Mouse (Mus musculus): ENCODE data around the gene Mrgbp. TPM values are rescaled to one million over a fixed set of nuclear protein-coding genes. Genes with fewer than 3 reads are reported as not detected.

Mrgbp gene
- 28.9 and 31.1 TPM in 2 replicates for polyA plus RNA-seq (2014; fragmentation: Nextera tagmentation; extraction: Ambion mirVana)

DNA sequence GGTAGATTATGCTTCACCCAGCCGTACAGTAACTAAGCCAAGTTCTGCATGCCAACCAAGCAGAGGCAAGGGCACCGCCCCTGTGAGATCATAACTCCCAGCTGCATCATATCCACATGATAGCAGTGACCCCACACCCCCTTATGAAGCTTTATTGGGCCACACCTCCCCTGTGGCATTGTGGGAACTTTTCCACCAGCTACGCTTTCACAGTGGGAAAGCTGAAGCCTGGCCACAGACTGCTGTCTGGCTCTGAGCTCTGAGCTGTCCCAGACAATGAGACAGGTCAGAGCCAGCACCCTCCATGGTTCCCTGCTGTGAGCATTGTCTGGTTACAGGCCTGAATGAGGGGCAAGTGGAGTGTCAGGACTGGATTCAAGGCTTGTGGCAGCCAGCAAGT lies at the start of gene Mrgbp:
Gene Mrgbp, plus strand, starts transcription at position 303 of the 400 bp plus-strand sequence.
- ATAC-seq (ENCODE audit: insufficient number of reproducible peaks, insufficient read depth, low FRiP score, low read depth) = no peak
- Histone ChIP-seq H3K27ac (ENCODE audit: low read length) (no peak within 1 kb of the TSS), H3K4me3 (ENCODE audit: low read depth, low read length) (no peak within 1 kb of the TSS), H3K9ac (replicated peaks; ENCODE audit: low read depth, low read length) (no peak within 1 kb of the TSS), H3K4me1 (ENCODE audit: control insufficient read depth, insufficient read depth, low read length) (peaks cover 15% of the 10 kb centered on the region), H3K27me3 (ENCODE audit: control insufficient read depth, insufficient read depth, low read length) (no peaks in the 10 kb centered on the region), H3K9me3 (ENCODE audit: control insufficient read depth, low read depth, low read length) (no peaks in the 10 kb centered on the region), H3K36me3 (ENCODE audit: control insufficient read depth, insufficient read depth, low read length) (peaks cover 11% of the 10 kb centered on the region; the same call in 1 of the 2 replicates), H3K4me2 (replicated peaks; ENCODE audit: low read depth, low read length) (no peak within 1 kb of the TSS)
- WGBS = 50% methylated on average over 3 of the region's 3 CpGs

DNA sequence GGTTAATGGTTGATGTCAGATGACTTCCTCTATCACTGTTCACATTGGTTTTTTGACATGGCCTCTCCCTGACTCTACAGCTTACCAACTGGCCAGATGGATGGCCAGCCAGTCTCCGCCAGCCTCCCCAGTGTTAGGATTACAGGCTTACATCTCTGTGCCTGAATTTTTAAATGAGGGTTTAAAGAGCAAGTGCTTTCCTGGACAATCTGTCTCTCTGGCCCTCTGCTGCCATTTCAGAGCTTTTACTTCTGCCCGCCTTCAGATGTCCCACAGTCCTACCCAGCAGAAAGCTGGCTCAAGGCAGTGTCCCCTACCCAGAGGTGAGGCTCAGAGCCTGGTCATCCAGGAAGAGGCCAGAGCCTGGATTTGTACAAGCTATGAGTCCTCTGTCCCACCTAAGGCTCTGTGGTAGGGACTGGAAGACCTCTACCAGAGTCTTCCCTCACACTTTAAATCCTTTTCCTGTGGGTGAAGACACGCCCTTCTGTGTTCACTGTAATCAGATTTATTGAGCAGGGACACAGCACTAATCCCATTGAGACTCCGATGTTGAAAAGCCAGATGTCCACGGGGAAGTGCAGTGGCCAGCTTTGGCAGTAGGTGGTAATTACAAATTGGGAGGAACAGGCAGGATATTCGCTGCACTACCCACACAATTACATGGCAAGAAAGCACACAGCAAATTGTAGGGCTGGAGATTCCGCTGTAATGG lies 49.3 kb upstream of the Mrgbp start:
- peaks cover 19% of the 10 kb centered on the region; the same call in 1 of the 2 replicates for H3K4me1 ChIP-seq (ENCODE audit: control insufficient read depth, insufficient read depth, low read length)
- H3K27ac ChIP-seq (ENCODE audit: low read length) = no peak overlapping the region
- no peak overlapping the region for H3K4me3 ChIP-seq (ENCODE audit: low read depth, low read length)
- H3K4me2 ChIP-seq (replicated peaks; ENCODE audit: low read depth, low read length) = no peak overlapping the region
- H3K9me3 ChIP-seq (ENCODE audit: control insufficient read depth, low read depth, low read length) = no peaks in the 10 kb centered on the region
- no peak for ATAC-seq (ENCODE audit: insufficient number of reproducible peaks, insufficient read depth, low FRiP score, low read depth)
- H3K9ac ChIP-seq (replicated peaks; ENCODE audit: low read depth, low read length) = no peak overlapping the region
- H3K36me3 ChIP-seq (ENCODE audit: control insufficient read depth, insufficient read depth, low read length) = no peaks in the 10 kb centered on the region
- 63% methylated on average over 7 of the region's 7 CpGs for WGBS
- H3K27me3 ChIP-seq (ENCODE audit: control insufficient read depth, insufficient read depth, low read length) = 0 out of 2 replicates have a peak, but pooled peaks cover 3% of the 10 kb centered on the region

DNA sequence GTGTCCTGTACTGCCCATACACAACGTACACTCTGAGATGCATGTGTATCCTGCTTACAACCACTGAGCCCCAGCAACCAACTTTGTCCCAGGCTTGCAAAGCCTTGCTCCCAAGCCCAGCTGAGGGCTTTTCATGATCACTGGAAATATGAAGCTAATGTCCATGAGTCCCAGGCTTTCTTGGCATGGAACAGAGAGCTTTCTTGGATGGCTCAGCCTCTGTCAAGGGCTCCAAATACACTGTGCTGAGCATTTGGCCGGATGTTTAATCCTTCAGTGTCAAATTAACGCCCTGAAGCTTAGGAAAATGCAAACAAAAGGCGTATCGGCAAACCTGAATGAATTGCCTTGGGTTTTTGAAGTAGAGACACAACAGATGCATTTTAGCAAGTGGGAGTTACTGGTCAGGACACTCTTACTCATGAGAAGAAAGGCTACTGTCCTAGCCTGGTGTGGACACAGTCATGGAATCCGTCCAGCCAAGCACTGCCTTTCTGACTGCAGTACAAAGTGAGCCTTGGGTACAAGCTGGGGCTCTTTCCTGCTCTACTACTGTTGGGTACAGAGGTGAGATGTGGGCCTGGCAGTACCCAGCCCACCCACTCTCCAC lies 48.6 kb upstream of the Mrgbp start:
- Histone ChIP-seq H3K9ac (replicated peaks; ENCODE audit: low read depth, low read length) (no peak overlapping the region), H3K4me3 (ENCODE audit: low read depth, low read length) (no peak overlapping the region), H3K27ac (ENCODE audit: low read length) (no peak overlapping the region), H3K36me3 (ENCODE audit: control insufficient read depth, insufficient read depth, low read length) (no peaks in the 10 kb centered on the region), H3K27me3 (ENCODE audit: control insufficient read depth, insufficient read depth, low read length) (0 out of 2 replicates have a peak, but pooled peaks cover 3% of the 10 kb centered on the region), H3K4me2 (replicated peaks; ENCODE audit: low read depth, low read length) (no peak overlapping the region), H3K9me3 (ENCODE audit: control insufficient read depth, low read depth, low read length) (no peaks in the 10 kb centered on the region), H3K4me1 (ENCODE audit: control insufficient read depth, insufficient read depth, low read length) (peaks cover 19% of the 10 kb centered on the region; the same call in 1 of the 2 replicates)
- 16% methylated on average over 6 of the region's 6 CpGs for WGBS
- ATAC-seq (ENCODE audit: insufficient number of reproducible peaks, insufficient read depth, low FRiP score, low read depth) = no peak

DNA sequence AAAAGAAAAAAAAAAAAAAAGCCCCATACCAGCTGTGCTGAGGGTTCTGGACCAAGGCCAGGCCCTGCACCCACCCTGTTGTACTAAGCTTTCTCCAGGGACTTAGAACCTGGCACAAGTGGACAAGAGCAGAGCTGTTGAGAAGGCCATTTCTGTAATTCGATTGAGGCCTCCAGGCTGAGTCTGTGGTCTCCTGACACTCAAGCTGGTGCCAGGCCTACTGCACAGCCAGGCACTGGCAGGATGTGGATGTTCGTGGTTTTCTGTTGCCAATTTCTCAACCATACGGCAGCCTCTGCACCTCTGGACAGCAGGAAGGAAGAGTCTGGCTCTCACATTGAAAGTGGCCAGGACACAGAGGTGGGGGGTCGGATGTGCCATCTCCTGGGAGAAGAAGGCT lies 47.9 kb upstream of the Mrgbp start:
- H3K27ac ChIP-seq (ENCODE audit: low read length) = no peak overlapping the region
- H3K9ac ChIP-seq (replicated peaks; ENCODE audit: low read depth, low read length) = no peak overlapping the region
- H3K4me3 ChIP-seq (ENCODE audit: low read depth, low read length) = no peak overlapping the region
- peaks cover 19% of the 10 kb centered on the region; the same call in 1 of the 2 replicates for H3K4me1 ChIP-seq (ENCODE audit: control insufficient read depth, insufficient read depth, low read length)
- H3K9me3 ChIP-seq (ENCODE audit: control insufficient read depth, low read depth, low read length) = no peaks in the 10 kb centered on the region
- H3K36me3 ChIP-seq (ENCODE audit: control insufficient read depth, insufficient read depth, low read length) = no peaks in the 10 kb centered on the region
- no peak overlapping the region for H3K4me2 ChIP-seq (replicated peaks; ENCODE audit: low read depth, low read length)
- no peak for ATAC-seq (ENCODE audit: insufficient number of reproducible peaks, insufficient read depth, low FRiP score, low read depth)
- WGBS = 67% methylated on average over 4 of the region's 4 CpGs
- no peaks in the 10 kb centered on the region for H3K27me3 ChIP-seq (ENCODE audit: control insufficient read depth, insufficient read depth, low read length)

DNA sequence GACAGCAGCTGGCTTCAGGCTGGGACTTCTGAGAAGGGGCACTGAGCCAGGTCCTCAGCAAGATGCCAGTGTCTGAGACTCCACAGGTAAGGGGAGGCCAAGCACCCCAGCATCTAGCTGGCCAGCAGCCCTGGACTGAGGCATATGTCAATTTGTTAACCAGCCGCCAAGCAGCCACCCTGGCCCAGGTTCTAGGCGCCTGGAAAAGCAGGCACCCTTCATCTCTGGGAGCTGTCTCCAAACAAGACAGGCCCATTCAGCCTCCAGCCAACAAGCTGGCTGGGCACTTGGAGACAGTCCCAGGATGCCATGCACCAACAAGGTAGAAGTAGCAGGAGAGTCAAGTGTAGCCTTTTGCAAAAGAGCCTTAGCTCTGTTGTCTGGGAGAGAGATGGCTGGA lies 37.4 kb upstream of the Mrgbp start:
- Histone ChIP-seq H3K4me3 (ENCODE audit: low read depth, low read length) (no peak overlapping the region), H3K4me2 (replicated peaks; ENCODE audit: low read depth, low read length) (no peak overlapping the region), H3K9ac (replicated peaks; ENCODE audit: low read depth, low read length) (no peak overlapping the region), H3K4me1 (ENCODE audit: control insufficient read depth, insufficient read depth, low read length) (peaks cover 9% of the 10 kb centered on the region), H3K27ac (ENCODE audit: low read length) (no peak overlapping the region), H3K9me3 (ENCODE audit: control insufficient read depth, low read depth, low read length) (no peaks in the 10 kb centered on the region), H3K36me3 (ENCODE audit: control insufficient read depth, insufficient read depth, low read length) (no peaks in the 10 kb centered on the region), H3K27me3 (ENCODE audit: control insufficient read depth, insufficient read depth, low read length) (no peaks in the 10 kb centered on the region)
- no peak for ATAC-seq (ENCODE audit: insufficient number of reproducible peaks, insufficient read depth, low FRiP score, low read depth)
- 87% methylated on average over 2 of the region's 2 CpGs for WGBS

DNA sequence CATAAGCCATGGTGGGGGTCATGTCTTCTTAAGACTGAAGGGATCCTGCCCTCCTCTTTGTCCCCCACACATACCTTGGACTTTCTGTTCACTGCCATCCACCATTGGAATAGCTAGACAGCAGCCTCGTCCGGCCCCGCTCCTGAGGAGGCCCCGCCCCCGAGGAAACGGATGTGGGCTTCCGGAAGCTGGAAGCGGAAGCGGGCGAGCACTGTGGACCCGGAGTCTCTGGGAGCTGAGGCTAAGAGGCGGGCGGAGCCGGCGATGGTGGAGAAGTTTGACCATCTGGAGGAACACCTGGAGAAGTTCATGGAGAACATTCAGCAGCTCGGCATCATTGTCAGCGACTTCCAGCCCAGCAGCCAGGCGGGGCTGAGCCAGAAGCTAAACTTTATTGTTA lies 36.1 kb upstream of the Mrgbp start:
- Histone ChIP-seq H3K4me1 (ENCODE audit: control insufficient read depth, insufficient read depth, low read length) (peaks cover 9% of the 10 kb centered on the region), H3K27ac (ENCODE audit: low read length) (no peak overlapping the region), H3K4me2 (replicated peaks; ENCODE audit: low read depth, low read length) (no peak overlapping the region), H3K4me3 (ENCODE audit: low read depth, low read length) (no peak overlapping the region), H3K9me3 (ENCODE audit: control insufficient read depth, low read depth, low read length) (no peaks in the 10 kb centered on the region), H3K36me3 (ENCODE audit: control insufficient read depth, insufficient read depth, low read length) (no peaks in the 10 kb centered on the region), H3K9ac (replicated peaks; ENCODE audit: low read depth, low read length) (no peak overlapping the region), H3K27me3 (ENCODE audit: control insufficient read depth, insufficient read depth, low read length) (no peaks in the 10 kb centered on the region)
- WGBS = 80% methylated on average over 18 of the region's 18 CpGs
- ATAC-seq (ENCODE audit: insufficient number of reproducible peaks, insufficient read depth, low FRiP score, low read depth) = no peak

DNA sequence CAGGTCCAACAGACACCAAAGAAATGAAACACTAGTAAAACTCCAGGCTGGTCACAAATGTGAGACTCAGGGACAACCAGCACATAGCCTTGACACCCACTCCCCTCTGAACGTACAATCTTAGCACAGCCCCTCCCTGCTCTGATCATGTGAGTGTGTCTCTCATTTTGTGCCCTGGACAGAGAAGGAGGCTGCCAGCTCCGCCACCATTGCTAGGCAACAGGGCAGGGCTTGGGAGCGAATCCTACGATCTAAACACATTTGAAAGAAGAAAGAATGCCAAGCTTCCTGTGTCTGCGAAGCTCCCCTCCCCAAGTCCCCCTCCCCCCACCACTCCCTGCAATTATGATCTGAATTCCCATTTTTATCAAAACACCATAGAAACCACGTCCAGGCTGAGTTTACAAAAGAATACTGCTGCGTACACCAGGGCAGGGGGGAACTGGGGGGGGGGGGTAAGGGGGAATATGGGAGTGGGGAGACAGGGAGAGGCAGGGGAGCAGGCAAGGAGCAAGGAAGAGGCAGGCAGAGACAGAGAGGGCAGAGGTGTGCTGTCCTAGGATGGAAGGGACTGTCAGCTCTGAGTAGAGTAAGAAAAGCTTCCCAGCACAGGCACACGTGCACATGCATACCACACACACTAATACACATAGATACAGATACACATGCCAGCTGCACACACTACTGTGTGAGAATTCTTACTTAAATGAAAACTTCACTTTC lies 33.6 kb upstream of the Mrgbp start:
- Histone ChIP-seq H3K4me1 (ENCODE audit: control insufficient read depth, insufficient read depth, low read length) (peaks cover 9% of the 10 kb centered on the region), H3K27me3 (ENCODE audit: control insufficient read depth, insufficient read depth, low read length) (no peaks in the 10 kb centered on the region), H3K4me2 (replicated peaks; ENCODE audit: low read depth, low read length) (peak overlapping the region; percentile 18; the same call in 1 of the 2 replicates), H3K4me3 (ENCODE audit: low read depth, low read length) (no peak overlapping the region), H3K9me3 (ENCODE audit: control insufficient read depth, low read depth, low read length) (no peaks in the 10 kb centered on the region), H3K27ac (ENCODE audit: low read length) (no peak overlapping the region), H3K9ac (replicated peaks; ENCODE audit: low read depth, low read length) (no peak overlapping the region), H3K36me3 (ENCODE audit: control insufficient read depth, insufficient read depth, low read length) (no peaks in the 10 kb centered on the region)
- no peak for ATAC-seq (ENCODE audit: insufficient number of reproducible peaks, insufficient read depth, low FRiP score, low read depth)
- WGBS = 5% methylated on average over 8 of the region's 8 CpGs

DNA sequence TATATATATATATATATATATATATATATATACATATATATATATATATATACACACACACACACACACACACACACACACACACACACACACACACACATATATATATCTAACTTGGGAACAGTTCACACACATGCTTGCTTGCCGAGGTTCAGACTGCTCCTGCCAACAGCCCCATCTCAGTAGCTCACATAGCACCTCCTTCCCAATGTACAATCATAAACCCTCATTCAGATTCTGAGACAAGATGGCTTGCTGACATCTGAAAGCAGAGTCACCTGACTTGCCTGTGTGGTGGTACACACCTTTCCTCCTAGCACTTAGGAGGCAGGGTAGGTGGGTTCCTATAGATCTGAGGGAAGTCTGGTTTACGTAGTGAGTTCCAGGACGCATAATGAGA lies 28.8 kb upstream of the Mrgbp start:
- Histone ChIP-seq H3K27me3 (ENCODE audit: control insufficient read depth, insufficient read depth, low read length) (no peaks in the 10 kb centered on the region), H3K36me3 (ENCODE audit: control insufficient read depth, insufficient read depth, low read length) (no peaks in the 10 kb centered on the region), H3K4me2 (replicated peaks; ENCODE audit: low read depth, low read length) (no peak overlapping the region), H3K9me3 (ENCODE audit: control insufficient read depth, low read depth, low read length) (no peaks in the 10 kb centered on the region), H3K27ac (ENCODE audit: low read length) (no peak overlapping the region), H3K4me1 (ENCODE audit: control insufficient read depth, insufficient read depth, low read length) (peaks cover 7% of the 10 kb centered on the region), H3K9ac (replicated peaks; ENCODE audit: low read depth, low read length) (no peak overlapping the region), H3K4me3 (ENCODE audit: low read depth, low read length) (no peak overlapping the region)
- no peak for ATAC-seq (ENCODE audit: insufficient number of reproducible peaks, insufficient read depth, low FRiP score, low read depth)
- WGBS = 81% methylated on average over 3 of the region's 3 CpGs

All from stomach, embryonic 14.5 days (tissue).